Mouse (Mus musculus) embryonic facial prominence, embryonic 13.5 days (tissue): Measurements from ENCODE around the gene Mrps23. TPM values are rescaled to one million over a fixed set of nuclear protein-coding genes. Genes with fewer than 3 reads are reported as not detected.

Experiments
- ATAC-seq: fragments of 200-750 bp; cut with Nextera tagmentation; 2 replicates; pipeline ENCODE4 v1.8.0; 2017; ENCODE audit warnings: low read depth; ENCODE audit not compliant: insufficient number of reproducible peaks, insufficient read depth, low FRiP score, low TSS enrichment
- H3K27ac ChIP-seq: fragments of 300-500 bp; sonication (generic); 2 replicates; pipeline ENCODE4 v1.5.1; 2015; ENCODE audit warnings: moderate library complexity, mild to moderate bottlenecking, inconsistent platforms
- H3K27me3 ChIP-seq: fragments of 300-500 bp; sonication (generic); 2 replicates; pipeline ENCODE4 v1.6.1; 2015; ENCODE audit warnings: mild to moderate bottlenecking, inconsistent platforms
- H3K36me3 ChIP-seq: fragments of 300-500 bp; sonication (generic); 2 replicates; pipeline ENCODE4 v1.6.1; 2015; ENCODE audit warnings: mild to moderate bottlenecking, inconsistent platforms
- H3K4me1 ChIP-seq: fragments of 300-500 bp; sonication (generic); 2 replicates; pipeline ENCODE4 v1.6.1; 2015; ENCODE audit warnings: inconsistent platforms
- H3K4me2 ChIP-seq: fragments of 300-500 bp; sonication (generic); 2 replicates; pipeline ENCODE4 v1.6.1; 2015; ENCODE audit warnings: moderate library complexity, mild to moderate bottlenecking, inconsistent platforms
- H3K4me3 ChIP-seq: fragments of 300-500 bp; sonication (generic); 2 replicates; pipeline ENCODE4 v1.5.1; 2015; ENCODE audit warnings: mild to moderate bottlenecking, inconsistent platforms
- H3K9ac ChIP-seq: fragments of 300-500 bp; sonication (generic); 2 replicates; pipeline ENCODE4 v1.6.1; 2015; ENCODE audit warnings: mild to moderate bottlenecking, inconsistent platforms
- H3K9me3 ChIP-seq: fragments of 300-500 bp; sonication (generic); 2 replicates; pipeline ENCODE4 v1.6.1; 2016; ENCODE audit warnings: inconsistent platforms
- WGBS: fragments of 180-500 bp; shearing (Covaris S2); methylation state at CpG from one replicate; pipeline ENCODE4 v1.1.7; 2015; ENCODE audit warnings: mixed read lengths; 5-methylcytosine and 5-hydroxymethylcytosine counted together
- polyA plus RNA-seq: library from polyadenylated mRNA; unstranded; fragments of >200 nt; fragmentation: Nextera tagmentation; extraction: Ambion mirVana; gene quantifications from 2 replicates; pipeline ENCODE4 v1.2.1, GENCODE M21; 2015

The Mrps23 gene
- polyA plus RNA-seq, 1 experiment from 2014 or later: 69.4 TPM

- 76% methylated on average over 7 of the region's 7 CpGs for WGBS
- H3K4me2 ChIP-seq: no peak overlapping the region
- peak overlapping the region; percentile 56 for H3K9ac ChIP-seq
- H3K4me1 ChIP-seq: peaks cover 49% of the 10 kb centered on the region
- ATAC-seq: no peak
- no peak overlapping the region for H3K4me3 ChIP-seq
- H3K36me3 ChIP-seq: no peaks in the 10 kb centered on the region
- no peaks in the 10 kb centered on the region for H3K9me3 ChIP-seq
- peaks cover 7% of the 10 kb centered on the region for H3K27me3 ChIP-seq
- peak overlapping the region; percentile 88 for H3K27ac ChIP-seq
Measured at GRCm38 (mm10) chr11:88164213-88164723, 39.9 kb upstream of the Mrps23 start.

- Histone ChIP-seq H3K27me3 (peaks cover 14% of the 10 kb centered on the region), H3K4me2 (peak overlapping the region; percentile 5; the same call in 1 of the 2 replicates), H3K36me3 (peaks cover 4% of the 10 kb centered on the region; the same call in 1 of the 2 replicates), H3K4me3 (no peak overlapping the region), H3K9me3 (no peaks in the 10 kb centered on the region), H3K9ac (peak overlapping the region; percentile 59), H3K4me1 (peaks cover 50% of the 10 kb centered on the region), H3K27ac (peak overlapping the region; percentile 88)
- WGBS: 9% methylated on average over 15 of the region's 15 CpGs
- 0 out of 2 replicates have a peak, but pooled peaks have one; percentile 29 for ATAC-seq
Measured at GRCm38 (mm10) chr11:88164801-88165377, 39.3 kb upstream of the Mrps23 start.

- peaks cover 49% of the 10 kb centered on the region for H3K4me1 ChIP-seq
- no peak for ATAC-seq
- peaks cover 5% of the 10 kb centered on the region; the same call in 1 of the 2 replicates for H3K36me3 ChIP-seq
- WGBS: 44% methylated on average over 10 of the region's 10 CpGs
- H3K9ac ChIP-seq: peak overlapping the region; percentile 59
- peak overlapping the region; percentile 22; the same call in 1 of the 2 replicates for H3K4me2 ChIP-seq
- H3K4me3 ChIP-seq: no peak overlapping the region
- peaks cover 22% of the 10 kb centered on the region for H3K27me3 ChIP-seq
- peak overlapping the region; percentile 88 for H3K27ac ChIP-seq
- H3K9me3 ChIP-seq: no peaks in the 10 kb centered on the region
Measured at GRCm38 (mm10) chr11:88165683-88166364, 38.4 kb upstream of the Mrps23 start.

GRCm38 (mm10) chr11:88166471-88166870 lies 37.7 kb upstream of the Mrps23 start:
- no peak overlapping the region for H3K4me3 ChIP-seq
- H3K4me1 ChIP-seq: peaks cover 48% of the 10 kb centered on the region
- no peak for ATAC-seq
- H3K9me3 ChIP-seq: no peaks in the 10 kb centered on the region
- H3K27me3 ChIP-seq: peaks cover 22% of the 10 kb centered on the region
- no peak overlapping the region for H3K4me2 ChIP-seq
- peak overlapping the region; percentile 88; the same call in 1 of the 2 replicates for H3K27ac ChIP-seq
- peaks cover 5% of the 10 kb centered on the region for H3K36me3 ChIP-seq
- WGBS: 92% methylated on average over 7 of the region's 7 CpGs
- H3K9ac ChIP-seq: no peak overlapping the region

GRCm38 (mm10) chr11:88168611-88169010 lies 35.6 kb upstream of the Mrps23 start:
- H3K9ac ChIP-seq: no peak overlapping the region
- H3K4me2 ChIP-seq: no peak overlapping the region
- peaks cover 5% of the 10 kb centered on the region for H3K36me3 ChIP-seq
- H3K9me3 ChIP-seq: no peaks in the 10 kb centered on the region
- H3K27me3 ChIP-seq: peaks cover 22% of the 10 kb centered on the region
- H3K4me1 ChIP-seq: peaks cover 62% of the 10 kb centered on the region
- 63% methylated on average over 3 of the region's 3 CpGs for WGBS
- H3K27ac ChIP-seq: no peak overlapping the region
- no peak for ATAC-seq
- H3K4me3 ChIP-seq: no peak overlapping the region

- ATAC-seq: no peak
- H3K9me3 ChIP-seq: no peaks in the 10 kb centered on the region
- no peak overlapping the region; the same call in 1 of the 2 replicates for H3K9ac ChIP-seq
- WGBS: 19% methylated on average over 32 of the region's 32 CpGs
- peaks cover 5% of the 10 kb centered on the region for H3K36me3 ChIP-seq
- peaks cover 22% of the 10 kb centered on the region for H3K27me3 ChIP-seq
- no peak overlapping the region for H3K27ac ChIP-seq
- no peak overlapping the region for H3K4me3 ChIP-seq
- peak overlapping the region; percentile 7; the same call in 1 of the 2 replicates for H3K4me2 ChIP-seq
- H3K4me1 ChIP-seq: peaks cover 60% of the 10 kb centered on the region
Measured at GRCm38 (mm10) chr11:88169531-88170040, 34.6 kb upstream of the Mrps23 start.

- H3K9me3 ChIP-seq: no peaks in the 10 kb centered on the region
- no peak overlapping the region for H3K27ac ChIP-seq
- ATAC-seq: no peak
- no peak overlapping the region for H3K9ac ChIP-seq
- H3K27me3 ChIP-seq: peaks cover 22% of the 10 kb centered on the region
- H3K36me3 ChIP-seq: peaks cover 5% of the 10 kb centered on the region
- H3K4me2 ChIP-seq: no peak overlapping the region
- H3K4me1 ChIP-seq: peaks cover 50% of the 10 kb centered on the region
- WGBS: 73% methylated on average over 3 of the region's 3 CpGs
- no peak overlapping the region for H3K4me3 ChIP-seq
Measured at GRCm38 (mm10) chr11:88170606-88171005, 33.6 kb upstream of the Mrps23 start.

- 64% methylated on average over 15 of the region's 15 CpGs for WGBS
- H3K4me1 ChIP-seq: peaks cover 41% of the 10 kb centered on the region
- H3K27ac ChIP-seq: no peak overlapping the region
- no peaks in the 10 kb centered on the region for H3K9me3 ChIP-seq
- no peak overlapping the region for H3K4me2 ChIP-seq
- no peak for ATAC-seq
- peaks cover 5% of the 10 kb centered on the region for H3K36me3 ChIP-seq
- peaks cover 22% of the 10 kb centered on the region for H3K27me3 ChIP-seq
- no peak overlapping the region for H3K9ac ChIP-seq
- no peak overlapping the region for H3K4me3 ChIP-seq
Measured at GRCm38 (mm10) chr11:88171876-88172442, 32.2 kb upstream of the Mrps23 start.

GRCm38 (mm10) chr11:88172601-88173325 lies 31.4 kb upstream of the Mrps23 start:
- Histone ChIP-seq H3K9me3 (no peaks in the 10 kb centered on the region), H3K9ac (no peak overlapping the region), H3K4me1 (peaks cover 41% of the 10 kb centered on the region), H3K4me2 (peak overlapping the region; percentile 7; the same call in 1 of the 2 replicates), H3K36me3 (peaks cover 12% of the 10 kb centered on the region), H3K27ac (peak overlapping the region; percentile 76), H3K27me3 (peaks cover 22% of the 10 kb centered on the region), H3K4me3 (no peak overlapping the region)
- 24% methylated on average over 10 of the region's 10 CpGs for WGBS
- ATAC-seq: peak; percentile 58

GRCm38 (mm10) chr11:88173386-88174025 lies 30.7 kb upstream of the Mrps23 start:
- H3K27ac ChIP-seq: peak overlapping the region; percentile 76
- peaks cover 21% of the 10 kb centered on the region for H3K27me3 ChIP-seq
- WGBS: 13% methylated on average over 9 of the region's 9 CpGs
- peaks cover 41% of the 10 kb centered on the region for H3K4me1 ChIP-seq
- no peak overlapping the region for H3K4me3 ChIP-seq
- ATAC-seq: no peak; the same call in 1 of the 2 replicates
- peaks cover 19% of the 10 kb centered on the region for H3K36me3 ChIP-seq
- no peak overlapping the region for H3K9ac ChIP-seq
- peak overlapping the region; percentile 7; the same call in 1 of the 2 replicates for H3K4me2 ChIP-seq
- no peaks in the 10 kb centered on the region for H3K9me3 ChIP-seq
